Mouse (Mus musculus): ENCODE measurements around the gene Vopp1.

- TF ChIP-seq CTCF (IDR thresholded peaks at IDR 0.05) (no peak), EP300 (IDR thresholded peaks at IDR 0.05) (no peak)
Measured at GRCm38 (mm10) chr6:57702376-57702742, 122.6 kb downstream of the Vopp1 start, which contains the start of gene Lancl2.
